Mouse (Mus musculus): ENCODE data around the gene Opalin.

DNA sequence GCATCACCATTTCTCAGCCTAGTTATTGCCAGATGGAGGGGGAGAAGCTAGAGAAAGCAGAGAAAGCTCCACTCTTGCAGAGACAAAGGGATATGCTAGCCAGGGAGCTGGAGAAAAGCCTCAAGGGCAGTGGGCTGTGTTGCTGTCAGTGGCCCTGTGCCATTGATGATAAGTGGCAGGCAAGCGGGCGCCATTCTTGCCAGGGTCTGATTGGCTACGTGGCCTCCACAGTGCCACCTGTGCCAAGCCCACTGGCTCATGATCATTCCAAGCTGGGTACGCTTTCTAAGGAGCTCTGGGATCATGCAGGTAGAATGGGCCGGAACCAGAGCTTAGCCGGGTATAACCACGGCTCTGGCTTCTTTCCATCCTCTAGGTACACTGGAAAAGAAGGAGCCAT, 23.9 kb upstream of the Opalin start:
- no peak for TF ChIP-seq TAL1 (IDR thresholded peaks at IDR 0.05; ENCODE audit: low read length)
- TF ChIP-seq GATA1 (IDR thresholded peaks at IDR 0.05; ENCODE audit: low read length): no peak
